Mouse (Mus musculus) NIH3T3 (cell line): ENCODE measurements at regions not wholly inside any gene's neighbourhood (a gene's known extent, or its start where the extent isn't known, plus 50 kb on each side); places are given as distances from the start of the nearest gene placed in this dataset.
"Not testable (repeated sequence)": the region's sequence is repeated elsewhere in the genome, so short reads cannot be mapped to it uniquely, and the experiment has no call there.

Experiments
- DNase-seq: peaks from one replicate; pipeline ENCODE4 v3.0.0-alpha.2; 2012; ENCODE audit warnings: low read depth

GRCm38 (mm10) chr17:15247546-15248416 lies 128.9 kb downstream of the Dll1 start:
- DNase-seq: no peak

- DNase-seq: no peak
Measured at GRCm38 (mm10) chr17:15242976-15243635, 133.6 kb downstream of the Dll1 start.

DNA sequence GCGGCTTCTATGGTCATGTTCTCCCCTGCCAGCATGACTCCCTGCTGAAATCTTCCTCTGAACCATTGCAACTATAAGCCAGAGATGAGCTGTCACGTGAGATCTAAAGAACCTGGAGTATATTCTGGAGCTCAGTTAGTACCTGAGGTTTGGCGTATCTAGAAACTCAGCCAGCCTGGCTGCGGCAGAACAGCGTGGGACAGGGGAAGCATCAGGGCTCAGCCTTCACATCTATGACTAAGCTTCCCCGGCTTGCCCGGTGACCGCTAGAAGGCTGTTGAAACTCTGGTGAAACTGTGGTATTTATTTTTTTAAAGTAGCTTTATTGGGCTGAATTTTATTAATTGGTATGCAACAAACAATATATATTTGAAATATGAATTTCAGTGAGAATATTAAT lies 134.3 kb downstream of the Dll1 start:
- no peak for DNase-seq

DNA sequence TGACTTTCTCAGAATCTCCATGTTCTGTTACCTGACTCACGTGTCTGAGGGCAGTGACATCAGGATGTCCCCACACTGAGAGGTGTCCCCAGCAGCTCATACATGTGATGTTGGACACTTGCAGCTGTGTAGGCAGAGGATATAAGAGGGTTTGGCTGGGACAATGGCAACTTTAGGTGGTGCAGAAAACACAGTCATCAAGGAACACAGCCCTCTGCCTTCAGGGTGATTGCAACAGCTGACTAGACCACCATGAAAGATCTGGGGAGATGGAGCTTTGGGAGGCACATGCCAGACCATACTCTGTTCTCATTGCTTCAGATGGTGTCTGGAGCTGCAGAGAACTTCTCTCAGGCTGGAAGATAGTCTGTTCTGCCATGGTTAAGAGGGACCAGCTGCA lies 135.2 kb downstream of the Dll1 start:
- DNase-seq: no peak

- not testable (repeated sequence) for DNase-seq
Measured at GRCm38 (mm10) chr17:15240641-15241040, 136.0 kb downstream of the Dll1 start.

DNA sequence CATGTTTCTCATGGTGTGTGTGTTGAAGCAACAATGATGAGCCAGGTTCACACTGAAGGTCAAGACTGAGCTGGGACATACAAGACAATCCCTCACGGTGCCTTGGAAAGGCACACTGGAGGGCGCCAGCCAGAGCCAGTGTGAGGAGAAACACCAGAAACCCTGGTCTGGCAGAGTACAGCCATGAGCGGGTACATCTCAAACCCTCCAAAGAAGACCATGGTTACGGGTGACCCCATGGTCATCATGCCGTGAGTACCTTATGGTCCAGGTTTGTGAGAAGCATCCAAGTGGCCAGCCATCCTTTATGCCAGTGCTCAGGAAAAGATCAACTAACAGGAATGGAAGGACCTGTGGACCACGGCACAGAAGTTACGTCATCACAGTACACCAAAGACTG lies 136.7 kb downstream of the Dll1 start:
- DNase-seq: no peak

GRCm38 (mm10) chr17:15235041-15235440 lies 141.6 kb downstream of the Dll1 start:
- no peak for DNase-seq

GRCm38 (mm10) chr17:15231175-15231574 lies 145.5 kb downstream of the Dll1 start:
- DNase-seq: no peak

GRCm38 (mm10) chr17:15229159-15229558 lies 147.5 kb downstream of the Dll1 start:
- no peak for DNase-seq

- peak; percentile 44 for DNase-seq
Measured at GRCm38 (mm10) chr17:15228077-15228476, 148.6 kb downstream of the Dll1 start.

DNA sequence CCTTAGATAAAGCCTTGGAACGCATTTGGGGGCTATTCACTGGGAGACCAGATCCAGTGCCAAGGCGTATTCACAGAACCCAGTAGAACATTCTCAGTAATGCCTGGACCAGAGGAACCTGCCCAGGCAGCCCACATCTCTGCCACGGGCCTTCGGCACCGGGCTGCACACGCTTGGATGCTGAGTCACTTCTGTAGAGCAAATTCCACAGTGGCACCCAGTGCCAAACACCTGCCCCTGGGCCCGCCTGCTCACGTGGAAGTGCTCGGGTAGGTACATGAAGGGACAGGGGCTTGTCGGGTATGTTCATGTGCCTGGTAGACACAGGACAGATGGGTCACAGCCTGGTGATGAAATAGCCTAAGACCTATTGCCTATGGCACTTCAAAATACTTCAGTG lies 152.8 kb downstream of the Dll1 start:
- DNase-seq: no peak

GRCm38 (mm10) chr17:15222923-15223322 lies 153.7 kb downstream of the Dll1 start:
- no peak for DNase-seq

DNA sequence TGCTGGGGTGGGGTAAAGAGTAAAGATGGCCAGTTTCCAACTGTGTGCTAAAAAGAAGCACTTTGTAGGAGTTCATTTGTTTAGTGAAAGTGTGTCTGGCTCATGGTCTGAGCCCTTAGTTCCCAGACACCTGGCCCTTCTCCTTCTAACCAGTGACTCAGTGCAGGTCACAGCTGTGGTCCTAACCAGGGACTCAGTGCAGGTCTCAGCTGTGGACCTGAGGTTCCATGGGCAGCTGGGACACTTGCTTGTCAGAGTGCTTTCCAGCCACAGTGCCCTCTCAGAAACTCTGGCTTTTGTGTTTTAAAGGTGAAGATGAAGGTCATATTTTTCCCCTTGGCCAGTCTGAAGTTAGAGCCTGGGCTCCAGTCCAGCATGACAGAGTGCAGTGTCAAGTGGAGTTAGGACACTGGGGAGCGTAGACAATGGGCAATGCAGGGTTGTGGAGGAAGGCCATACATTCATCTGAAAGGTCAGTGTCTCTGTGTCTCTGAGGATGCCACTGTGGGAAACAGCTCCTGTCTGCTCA lies 162.5 kb downstream of the Dll1 start:
- DNase-seq: no peak

DNA sequence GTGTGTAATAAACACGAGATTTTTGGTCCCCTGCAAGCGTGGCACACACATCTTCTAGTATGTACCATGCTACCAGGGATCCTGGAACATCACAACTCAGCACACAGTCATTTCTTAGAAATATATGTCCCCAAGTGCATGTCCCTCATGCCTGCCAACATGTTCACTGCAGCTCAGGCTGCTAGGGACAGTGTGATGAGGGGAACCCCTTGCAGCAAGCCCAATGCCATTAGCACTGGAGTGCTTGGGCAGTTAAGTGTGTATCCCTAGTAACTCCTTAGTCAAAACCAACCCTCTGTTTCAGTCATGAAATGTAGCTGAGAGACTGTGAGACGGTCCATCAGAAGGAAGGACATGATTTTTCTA lies 167.5 kb upstream of the Gm3448 start:
- DNase-seq: no peak

DNA sequence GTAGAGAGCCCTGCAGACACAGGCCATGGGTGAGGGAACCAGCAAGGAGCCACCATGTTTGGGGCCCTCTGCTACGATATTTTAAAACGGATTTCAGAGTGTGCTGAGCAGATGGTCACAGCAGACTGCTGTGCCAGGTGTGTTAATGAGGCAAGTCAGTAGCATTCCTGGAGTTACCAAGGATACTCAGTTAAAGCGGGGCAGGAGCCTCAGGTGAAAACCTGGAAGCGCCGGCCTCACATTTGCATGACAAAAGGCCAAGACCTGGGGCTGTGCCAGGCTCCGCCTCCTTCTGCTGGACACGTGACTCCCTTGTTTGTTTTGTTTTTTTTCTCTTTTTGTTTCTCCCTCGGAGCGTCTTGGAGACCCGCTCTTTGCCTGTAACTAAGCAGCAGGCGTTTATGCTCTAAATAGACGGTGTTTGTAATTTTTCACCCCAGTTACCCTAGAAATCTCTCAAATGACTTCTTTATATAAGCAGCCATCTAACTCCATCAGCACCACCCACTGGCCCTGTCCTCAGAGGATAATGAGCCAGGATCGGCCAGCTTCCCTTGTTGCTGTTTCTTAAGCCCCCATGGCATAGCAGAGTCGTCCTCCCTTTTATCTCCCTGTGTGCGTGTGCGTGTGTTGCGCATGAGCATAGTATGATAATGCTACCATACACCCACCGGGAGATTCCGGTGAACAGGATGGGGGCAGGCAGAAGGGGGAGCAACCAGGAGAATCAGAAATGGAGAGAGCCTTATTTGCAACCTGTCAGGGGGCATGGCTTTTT lies 166.9 kb upstream of the Gm3448 start:
- peak; percentile 30 for DNase-seq

- no peak for DNase-seq
Measured at GRCm38 (mm10) chr17:15207182-15208029, 166.1 kb upstream of the Gm3448 start.

DNA sequence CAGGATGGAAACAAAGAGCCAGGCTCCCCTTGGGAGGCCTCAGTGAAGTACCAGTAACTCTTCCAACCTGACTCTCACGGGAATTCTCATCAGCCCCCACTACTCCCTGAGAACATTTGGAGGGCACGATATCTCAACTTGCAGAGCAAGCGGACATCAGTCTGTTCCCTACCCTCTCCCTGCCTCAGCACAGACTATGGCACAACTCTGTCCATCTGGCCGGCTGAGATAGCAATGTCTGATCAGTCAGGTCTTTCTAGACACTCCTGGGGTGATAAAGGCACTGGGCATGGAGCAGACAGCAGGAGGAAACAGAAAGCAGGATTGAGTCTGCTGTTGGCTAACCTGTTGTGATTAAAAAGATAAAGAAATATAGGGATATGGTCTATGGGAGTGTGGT lies 164.5 kb upstream of the Gm3448 start:
- no peak for DNase-seq

DNA sequence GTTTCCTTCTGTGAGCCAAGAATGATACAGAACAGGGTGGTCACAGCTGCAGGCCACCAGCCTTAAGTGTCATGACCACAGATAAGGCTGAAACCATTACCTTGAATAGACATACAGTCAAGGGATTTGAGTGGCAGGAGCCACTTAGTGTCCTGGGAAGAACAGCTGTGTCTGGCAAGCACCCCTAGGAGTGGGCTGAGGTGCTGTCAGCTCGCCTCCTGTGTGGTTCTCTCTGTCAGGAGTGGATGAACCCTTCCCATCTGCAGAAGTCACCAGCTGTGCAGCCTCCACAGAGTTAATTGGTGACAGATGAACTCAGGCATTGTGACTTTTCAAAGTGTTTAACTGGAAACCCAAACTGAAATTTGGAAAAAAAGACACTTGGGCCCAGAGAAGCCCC lies 163.2 kb upstream of the Gm3448 start:
- DNase-seq: no peak

GRCm38 (mm10) chr17:15199235-15199634 lies 157.9 kb upstream of the Gm3448 start:
- DNase-seq: no peak

DNA sequence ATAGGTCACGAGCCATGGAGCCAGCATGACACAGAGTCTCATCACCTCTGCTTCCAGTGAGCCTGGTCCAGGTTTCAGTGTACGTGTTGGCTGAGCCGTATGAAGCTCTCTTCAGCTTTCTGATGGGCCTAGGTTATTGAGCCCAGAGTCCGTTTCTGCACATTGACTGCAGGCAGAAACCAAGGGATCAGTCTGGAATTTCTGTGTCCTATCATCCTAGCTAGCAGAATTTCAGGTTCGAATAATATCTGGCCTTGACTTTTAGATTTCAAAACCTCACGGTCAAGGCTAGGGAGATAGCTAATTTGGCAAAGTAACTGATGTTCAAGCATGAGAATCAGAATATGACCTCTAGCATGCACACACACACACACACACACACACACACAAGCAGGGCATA lies 156.0 kb upstream of the Gm3448 start:
- no peak for DNase-seq

- DNase-seq: no peak
Measured at GRCm38 (mm10) chr17:15195819-15196218, 154.5 kb upstream of the Gm3448 start.
